Mouse (Mus musculus): ENCODE data around the gene Vmn1r119. TPM values are rescaled to one million over a fixed set of nuclear protein-coding genes. Genes with fewer than 3 reads are reported as not detected.
"Not testable (repeated sequence)": the region's sequence is repeated elsewhere in the genome, so short reads cannot be mapped to it uniquely, and the experiment has no call there.

Gene Vmn1r119
- total RNA-seq (2021), result not detected
- long read RNA-seq, result 0 reads

DNA sequence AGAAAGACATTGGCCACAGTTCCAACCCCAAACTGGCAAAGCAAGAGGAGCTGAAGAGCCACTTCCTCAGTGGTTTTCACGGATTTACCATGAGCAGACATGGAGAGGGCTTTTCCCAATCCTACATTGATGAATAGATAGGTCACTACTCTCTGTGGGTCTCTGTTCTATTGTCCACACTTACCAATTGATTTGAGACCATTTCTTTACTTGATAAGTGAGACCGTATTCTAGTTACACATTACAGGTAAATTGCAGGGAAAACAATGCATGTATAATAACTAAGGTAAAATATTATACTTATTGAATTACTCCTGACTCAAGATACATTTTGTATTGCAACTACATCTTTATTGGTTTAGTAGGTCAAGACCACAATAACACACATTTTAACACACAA is at the start of gene Vmn1r119:
Gene Vmn1r119 (minus strand): TSS at position 101 of the 400 bp plus-strand sequence.
- DNase-seq (ENCODE audit: low spot score in 2 of 2), result not testable (repeated sequence)

DNA sequence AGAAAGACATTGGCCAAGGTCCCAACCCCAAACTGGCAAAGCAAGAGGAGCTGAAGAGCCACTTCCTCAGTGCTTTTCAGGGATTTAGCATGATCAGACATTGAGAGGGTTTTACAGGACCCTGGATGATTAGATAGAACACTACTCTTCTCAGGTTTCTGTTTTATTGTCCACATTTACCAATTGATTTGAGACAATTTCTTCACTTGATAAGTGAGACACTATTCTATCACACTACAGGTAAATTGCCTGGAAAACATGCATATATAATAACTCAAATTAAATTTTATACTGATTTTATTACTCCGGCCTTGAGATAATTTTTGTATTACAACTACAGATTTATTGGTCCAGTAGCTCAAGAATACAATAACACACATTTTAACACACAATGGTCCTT is 41.4 kb upstream of the Vmn1r119 start, which contains the start of gene Vmn1r120:
Gene Vmn1r120 (minus strand): TSS at position 101 of the 400 bp plus-strand sequence.
- DNase-seq (ENCODE audit: low spot score in 2 of 2), result not testable (repeated sequence)

Other genes starting within 250 kb of the Vmn1r119 start
- not detected for gene Vmn1r112, start 241.3 kb downstream of the Vmn1r119 start, total RNA-seq (2021)
- not detected for gene Vmn1r113, start 225.2 kb downstream of the Vmn1r119 start, total RNA-seq (2021)
- gene Vmn1r114, start 200.3 kb downstream of the Vmn1r119 start, total RNA-seq (2021), result not detected
- gene Vmn1r115, start 167.5 kb downstream of the Vmn1r119 start, total RNA-seq (2021), result not detected
- gene Vmn1r116, start 140.2 kb downstream of the Vmn1r119 start, total RNA-seq (2021), result not detected
- gene Vmn1r117, start 128.3 kb downstream of the Vmn1r119 start, total RNA-seq (2021), result not detected
- not detected for gene Vmn1r118, start 100.1 kb downstream of the Vmn1r119 start, total RNA-seq (2021)
- gene Vmn1r120, start 41.3 kb upstream of the Vmn1r119 start, total RNA-seq (2021), result not detected
- not detected for gene Vmn1r121, start 86.1 kb upstream of the Vmn1r119 start, total RNA-seq (2021)
- not detected for gene Vmn1r122, start 121.7 kb upstream of the Vmn1r119 start, total RNA-seq (2021)
- not detected for gene Vmn1r123, start 149.7 kb upstream of the Vmn1r119 start, total RNA-seq (2021)
- not detected for gene Gm5157, start 178.0 kb upstream of the Vmn1r119 start, total RNA-seq (2021)
- not detected for gene Vmn1r124, start 248.2 kb upstream of the Vmn1r119 start, total RNA-seq (2021)